Mouse (Mus musculus) mesoderm, embryonic 11.5 days (tissue): ENCODE results near the gene March1.

ENCODE experiments used
- DNase-seq: peaks from one replicate; pipeline ENCODE4 v3.0.0-alpha.2; 2012; ENCODE audit warnings: low read depth, low spot score

March1 gene

DNA sequence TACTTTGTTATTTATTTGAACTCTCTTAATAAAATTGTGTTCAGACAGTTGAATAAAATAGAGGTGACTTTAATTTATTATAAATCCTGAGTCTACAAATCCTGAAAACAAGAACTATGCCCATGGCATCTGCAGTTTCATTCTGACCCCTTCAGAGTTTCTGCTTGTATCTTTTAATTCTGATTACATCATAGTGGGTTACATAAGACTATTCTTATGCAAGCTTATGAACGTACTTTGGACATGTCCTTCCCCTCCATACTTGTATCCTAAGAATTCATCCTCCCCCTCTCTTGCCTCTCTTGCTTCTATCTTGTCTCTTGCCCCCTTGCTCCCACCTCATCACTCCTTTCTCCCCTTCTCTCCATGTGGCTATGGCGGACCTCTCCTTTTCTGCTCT lies 901.4 kb downstream of the March1 start:
- no peak for DNase-seq

- no peak for DNase-seq
These were observed 902.9 kb downstream of the March1 start for GRCm38 (mm10) chr8:66520576-66520975.
